Mouse (Mus musculus) testis, postnatal 10 days (tissue): ENCODE measurements around the gene Ldha.
"Not testable (repeated sequence)": the region's sequence is repeated elsewhere in the genome, so short reads cannot be mapped to it uniquely, and the experiment has no call there.

Source experiments
- DNase-seq: peaks from one replicate; pipeline ENCODE4 v3.0.0; 2021; ENCODE audit warnings: low spot score

The Ldha gene

GRCm38 (mm10) chr7:46880992-46881391 lies 39.7 kb downstream of the Ldha start:
- no peak for DNase-seq

- not testable (repeated sequence) for DNase-seq
Measured at GRCm38 (mm10) chr7:46881941-46882340, 40.7 kb downstream of the Ldha start.

GRCm38 (mm10) chr7:46883304-46883703 lies 42.0 kb downstream of the Ldha start:
- no peak for DNase-seq

GRCm38 (mm10) chr7:46895511-46895910 lies 54.2 kb downstream of the Ldha start:
- no peak for DNase-seq

- DNase-seq: no peak
Measured at GRCm38 (mm10) chr7:46899343-46899742, 58.1 kb downstream of the Ldha start.
